Mouse (Mus musculus): ENCODE measurements at regions not wholly inside any gene's neighbourhood (a gene's known extent, or its start where the extent isn't known, plus 50 kb on each side); places are given as distances from the start of the nearest gene placed in this dataset.

- no peak overlapping the region for H3K4me2 ChIP-seq (ENCODE audit: low read length)
- no peaks in the 10 kb centered on the region for H3K9me3 ChIP-seq (replicated peaks; ENCODE audit: control insufficient read depth, low read length, poor library complexity, severe bottlenecking)
- no peaks in the 10 kb centered on the region for H3K27me3 ChIP-seq (ENCODE audit: control insufficient read depth, insufficient read depth, low read depth, low read length)
- H3K9ac ChIP-seq (ENCODE audit: low read depth, low read length), result no peak overlapping the region
- 82% methylated on average over 5 of the region's 5 CpGs for WGBS
- H3K36me3 ChIP-seq (ENCODE audit: control insufficient read depth, insufficient read depth, low read length), result no peaks in the 10 kb centered on the region
- ATAC-seq, result no peak
- no peak overlapping the region for H3K4me3 ChIP-seq (ENCODE audit: low read depth, low read length)
- H3K4me1 ChIP-seq (ENCODE audit: control insufficient read depth, insufficient read depth, low read length), result no peaks in the 10 kb centered on the region
- H3K27ac ChIP-seq (ENCODE audit: low read length), result no peak overlapping the region
Measured at GRCm38 (mm10) chr3:61241380-61241779, 120.1 kb upstream of the Rap2b start.

GRCm38 (mm10) chr3:61243876-61244527 is 117.4 kb upstream of the Rap2b start:
- H3K27me3 ChIP-seq (ENCODE audit: control insufficient read depth, insufficient read depth, low read depth, low read length), result no peaks in the 10 kb centered on the region
- H3K36me3 ChIP-seq (ENCODE audit: control insufficient read depth, insufficient read depth, low read length), result no peaks in the 10 kb centered on the region
- no peak overlapping the region for H3K9ac ChIP-seq (ENCODE audit: low read depth, low read length)
- no peaks in the 10 kb centered on the region for H3K9me3 ChIP-seq (replicated peaks; ENCODE audit: control insufficient read depth, low read length, poor library complexity, severe bottlenecking)
- ATAC-seq, result peak; percentile 82
- no peak overlapping the region for H3K4me3 ChIP-seq (ENCODE audit: low read depth, low read length)
- H3K4me1 ChIP-seq (ENCODE audit: control insufficient read depth, insufficient read depth, low read length), result no peaks in the 10 kb centered on the region
- no peak overlapping the region for H3K27ac ChIP-seq (ENCODE audit: low read length)
- WGBS, result 23% methylated on average over 6 of the region's 6 CpGs
- no peak overlapping the region for H3K4me2 ChIP-seq (ENCODE audit: low read length)

GRCm38 (mm10) chr3:61246429-61246828 is 115.0 kb upstream of the Rap2b start:
- no peak for ATAC-seq
- H3K27ac ChIP-seq (ENCODE audit: low read length), result no peak overlapping the region
- H3K9ac ChIP-seq (ENCODE audit: low read depth, low read length), result no peak overlapping the region
- H3K9me3 ChIP-seq (replicated peaks; ENCODE audit: control insufficient read depth, low read length, poor library complexity, severe bottlenecking), result no peaks in the 10 kb centered on the region
- WGBS, result 72% methylated on average over 4 of the region's 4 CpGs
- H3K4me1 ChIP-seq (ENCODE audit: control insufficient read depth, insufficient read depth, low read length), result no peaks in the 10 kb centered on the region
- no peaks in the 10 kb centered on the region for H3K27me3 ChIP-seq (ENCODE audit: control insufficient read depth, insufficient read depth, low read depth, low read length)
- H3K4me3 ChIP-seq (ENCODE audit: low read depth, low read length), result no peak overlapping the region
- H3K36me3 ChIP-seq (ENCODE audit: control insufficient read depth, insufficient read depth, low read length), result no peaks in the 10 kb centered on the region
- no peak overlapping the region for H3K4me2 ChIP-seq (ENCODE audit: low read length)

- H3K27ac ChIP-seq (ENCODE audit: low read length), result no peak overlapping the region
- H3K9ac ChIP-seq (ENCODE audit: low read depth, low read length), result no peak overlapping the region
Measured at GRCm38 (mm10) chr3:61247344-61247743, 114.1 kb upstream of the Rap2b start.

GRCm38 (mm10) chr3:61255232-61255631 is 106.2 kb upstream of the Rap2b start:
- H3K27ac ChIP-seq (ENCODE audit: low read length), result no peak overlapping the region
- H3K9me3 ChIP-seq (replicated peaks; ENCODE audit: control insufficient read depth, low read length, poor library complexity, severe bottlenecking), result no peaks in the 10 kb centered on the region
- H3K36me3 ChIP-seq (ENCODE audit: control insufficient read depth, insufficient read depth, low read length), result no peaks in the 10 kb centered on the region
- peak; percentile 78 for ATAC-seq
- H3K4me1 ChIP-seq (ENCODE audit: control insufficient read depth, insufficient read depth, low read length), result no peaks in the 10 kb centered on the region
- no peak overlapping the region for H3K4me2 ChIP-seq (ENCODE audit: low read length)
- H3K27me3 ChIP-seq (ENCODE audit: control insufficient read depth, insufficient read depth, low read depth, low read length), result no peaks in the 10 kb centered on the region
- H3K4me3 ChIP-seq (ENCODE audit: low read depth, low read length), result no peak overlapping the region
- H3K9ac ChIP-seq (ENCODE audit: low read depth, low read length), result no peak overlapping the region
- 49% methylated on average over 4 of the region's 4 CpGs for WGBS

More at GRCm38 (mm10) chr3:61247344-61247743, 114.1 kb upstream of the Rap2b start:
- H3K4me2 ChIP-seq (ENCODE audit: low read length), result no peak overlapping the region
- no peak overlapping the region for H3K4me3 ChIP-seq (ENCODE audit: low read depth, low read length)
- ATAC-seq, result no peak
- 54% methylated on average over 1 of the region's 1 CpGs for WGBS
- H3K9me3 ChIP-seq (replicated peaks; ENCODE audit: control insufficient read depth, low read length, poor library complexity, severe bottlenecking), result no peaks in the 10 kb centered on the region
- H3K36me3 ChIP-seq (ENCODE audit: control insufficient read depth, insufficient read depth, low read length), result no peaks in the 10 kb centered on the region
- H3K27me3 ChIP-seq (ENCODE audit: control insufficient read depth, insufficient read depth, low read depth, low read length), result no peaks in the 10 kb centered on the region
- no peaks in the 10 kb centered on the region for H3K4me1 ChIP-seq (ENCODE audit: control insufficient read depth, insufficient read depth, low read length)

GRCm38 (mm10) chr3:61255643-61256042 is 105.8 kb upstream of the Rap2b start:
- no peak overlapping the region for H3K4me2 ChIP-seq (ENCODE audit: low read length)
- no peaks in the 10 kb centered on the region for H3K36me3 ChIP-seq (ENCODE audit: control insufficient read depth, insufficient read depth, low read length)
- no peak overlapping the region for H3K4me3 ChIP-seq (ENCODE audit: low read depth, low read length)
- no peaks in the 10 kb centered on the region for H3K9me3 ChIP-seq (replicated peaks; ENCODE audit: control insufficient read depth, low read length, poor library complexity, severe bottlenecking)
- H3K4me1 ChIP-seq (ENCODE audit: control insufficient read depth, insufficient read depth, low read length), result no peaks in the 10 kb centered on the region
- no peak overlapping the region for H3K27ac ChIP-seq (ENCODE audit: low read length)
- WGBS, result 89% methylated on average over 2 of the region's 2 CpGs
- no peak for ATAC-seq
- H3K27me3 ChIP-seq (ENCODE audit: control insufficient read depth, insufficient read depth, low read depth, low read length), result no peaks in the 10 kb centered on the region
- no peak overlapping the region for H3K9ac ChIP-seq (ENCODE audit: low read depth, low read length)

GRCm38 (mm10) chr3:61268453-61269335 is 92.7 kb upstream of the Rap2b start:
- Histone ChIP-seq H3K4me1 (ENCODE audit: control insufficient read depth, insufficient read depth, low read length) (no peaks in the 10 kb centered on the region), H3K9ac (ENCODE audit: low read depth, low read length) (no peak overlapping the region), H3K36me3 (ENCODE audit: control insufficient read depth, insufficient read depth, low read length) (no peaks in the 10 kb centered on the region), H3K4me3 (ENCODE audit: low read depth, low read length) (no peak overlapping the region), H3K4me2 (ENCODE audit: low read length) (no peak overlapping the region), H3K27me3 (ENCODE audit: control insufficient read depth, insufficient read depth, low read depth, low read length) (no peaks in the 10 kb centered on the region), H3K27ac (ENCODE audit: low read length) (no peak overlapping the region), H3K9me3 (replicated peaks; ENCODE audit: control insufficient read depth, low read length, poor library complexity, severe bottlenecking) (no peaks in the 10 kb centered on the region)
- peak; percentile 70 for ATAC-seq
- 76% methylated on average over 5 of the region's 5 CpGs for WGBS

- Histone ChIP-seq H3K4me2 (ENCODE audit: low read length) (no peak overlapping the region), H3K9ac (ENCODE audit: low read depth, low read length) (no peak overlapping the region), H3K27me3 (ENCODE audit: control insufficient read depth, insufficient read depth, low read depth, low read length) (no peaks in the 10 kb centered on the region), H3K27ac (ENCODE audit: low read length) (no peak overlapping the region), H3K4me1 (ENCODE audit: control insufficient read depth, insufficient read depth, low read length) (no peaks in the 10 kb centered on the region), H3K9me3 (replicated peaks; ENCODE audit: control insufficient read depth, low read length, poor library complexity, severe bottlenecking) (no peaks in the 10 kb centered on the region), H3K4me3 (ENCODE audit: low read depth, low read length) (no peak overlapping the region), H3K36me3 (ENCODE audit: control insufficient read depth, insufficient read depth, low read length) (no peaks in the 10 kb centered on the region)
- ATAC-seq, result no peak
- 56% methylated on average over 10 of the region's 10 CpGs for WGBS
Measured at GRCm38 (mm10) chr3:61285924-61286520, 75.4 kb upstream of the Rap2b start.

- Histone ChIP-seq H3K27ac (ENCODE audit: low read length) (no peak overlapping the region), H3K36me3 (ENCODE audit: control insufficient read depth, insufficient read depth, low read length) (no peaks in the 10 kb centered on the region), H3K9me3 (replicated peaks; ENCODE audit: control insufficient read depth, low read length, poor library complexity, severe bottlenecking) (no peaks in the 10 kb centered on the region), H3K27me3 (ENCODE audit: control insufficient read depth, insufficient read depth, low read depth, low read length) (no peaks in the 10 kb centered on the region), H3K4me1 (ENCODE audit: control insufficient read depth, insufficient read depth, low read length) (no peaks in the 10 kb centered on the region), H3K4me3 (ENCODE audit: low read depth, low read length) (no peak overlapping the region), H3K9ac (ENCODE audit: low read depth, low read length) (no peak overlapping the region), H3K4me2 (ENCODE audit: low read length) (no peak overlapping the region)
- ATAC-seq, result no peak
- 83% methylated on average over 1 of the region's 1 CpGs for WGBS
Measured at GRCm38 (mm10) chr3:61288195-61288594, 73.2 kb upstream of the Rap2b start.

Measured in midbrain, embryonic 16.5 days (tissue).